Mouse (Mus musculus) brain, embryonic 18.5 days (tissue): ENCODE results near the gene Fut1.

Experiments used
- DNase-seq: peaks from one replicate; pipeline ENCODE4 v3.0.0-alpha.2; 2012; ENCODE audit warnings: low read depth, low spot score

Fut1 gene

DNA sequence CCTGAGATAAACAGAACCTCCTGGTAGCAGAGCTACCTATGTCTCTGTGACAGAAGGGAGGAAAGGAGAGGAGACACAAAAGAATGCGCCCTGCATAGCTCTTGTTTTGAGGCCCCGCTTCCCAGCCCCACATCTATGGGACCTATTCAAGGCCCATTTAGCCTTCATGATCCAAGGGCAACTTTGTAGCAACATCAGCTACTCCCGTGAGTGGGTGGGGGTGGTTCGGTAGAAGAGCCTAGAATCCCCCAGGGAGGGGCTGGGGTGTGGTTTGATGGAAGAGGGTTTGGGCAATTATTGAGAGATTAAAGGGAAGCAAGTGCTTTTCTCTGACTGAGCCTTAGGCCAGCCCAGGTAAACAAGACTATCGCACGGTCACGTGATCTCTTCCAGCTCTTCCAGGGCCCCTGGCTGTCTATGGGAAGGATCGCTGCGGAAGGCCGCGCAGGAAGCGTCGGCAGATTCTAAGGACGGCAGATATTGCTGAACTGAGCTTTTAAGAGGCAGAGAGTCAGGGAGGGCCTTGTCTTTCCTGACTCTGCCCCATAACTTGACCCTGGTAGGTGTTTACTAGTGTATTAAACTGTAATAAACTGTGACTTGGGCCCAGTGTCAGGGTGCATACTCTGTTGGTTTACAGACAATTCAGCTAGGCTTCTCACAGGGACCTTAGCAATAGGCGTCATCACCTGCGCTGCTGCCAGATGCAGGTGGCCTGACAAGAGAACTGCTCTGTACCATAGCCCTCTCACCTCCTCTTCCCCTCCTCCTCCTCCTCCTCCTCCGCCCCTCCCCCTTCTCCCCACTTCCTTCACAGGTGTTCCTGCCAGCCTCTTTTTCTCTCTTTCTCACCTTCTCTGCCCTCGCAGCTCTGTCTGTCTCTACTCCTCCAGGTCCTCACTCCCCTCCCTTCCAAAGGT, 17.9 kb upstream of the Fut1 start:
- DNase-seq: no peak

DNA sequence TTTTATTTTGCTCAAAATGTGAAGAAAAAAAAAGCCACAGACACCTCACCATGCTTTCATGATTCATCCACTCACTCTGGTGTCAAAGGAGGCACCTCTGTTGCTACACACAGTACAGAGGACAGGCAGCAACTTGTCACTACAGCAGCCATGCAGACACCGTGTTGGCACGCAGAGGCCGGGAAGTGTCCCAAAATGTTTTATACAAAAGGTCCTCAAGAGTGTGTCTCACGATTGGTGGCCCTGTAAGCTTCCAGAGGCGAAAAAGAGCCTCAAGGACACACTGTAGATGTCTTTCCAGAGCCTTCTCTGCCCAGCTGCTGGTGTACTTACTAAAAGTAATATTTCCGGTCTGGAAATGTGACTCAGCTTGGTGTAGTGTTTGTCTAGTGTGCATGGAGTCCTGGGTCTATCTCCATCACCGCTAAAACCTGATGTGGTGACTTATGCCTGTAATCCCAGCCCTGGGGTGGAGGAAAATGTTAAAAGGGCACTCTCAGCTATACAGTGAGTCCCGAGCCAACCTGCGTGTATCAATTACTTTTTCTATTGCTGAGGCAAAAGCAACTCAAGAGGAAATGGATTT, 11.3 kb upstream of the Fut1 start:
- no peak for DNase-seq

DNA sequence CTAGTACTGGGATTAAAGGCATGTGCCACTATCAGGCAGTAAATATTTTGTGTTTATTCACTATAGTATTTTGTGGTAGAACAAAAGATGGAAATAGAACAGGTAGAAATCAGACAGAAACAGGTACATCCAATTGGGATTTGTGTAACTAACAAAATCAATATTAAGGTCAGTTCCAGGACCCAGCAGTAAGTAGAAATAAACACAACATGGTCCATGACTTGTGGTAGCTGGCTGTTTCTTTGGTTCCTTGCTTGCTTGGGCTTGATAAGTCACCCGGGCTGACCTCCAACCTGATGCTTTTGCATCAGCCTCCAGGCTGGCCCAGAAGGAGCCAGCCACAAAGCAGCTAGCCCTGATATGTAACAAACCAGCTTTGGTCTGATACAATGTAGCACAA, 7.6 kb upstream of the Fut1 start:
- DNase-seq: no peak

DNA sequence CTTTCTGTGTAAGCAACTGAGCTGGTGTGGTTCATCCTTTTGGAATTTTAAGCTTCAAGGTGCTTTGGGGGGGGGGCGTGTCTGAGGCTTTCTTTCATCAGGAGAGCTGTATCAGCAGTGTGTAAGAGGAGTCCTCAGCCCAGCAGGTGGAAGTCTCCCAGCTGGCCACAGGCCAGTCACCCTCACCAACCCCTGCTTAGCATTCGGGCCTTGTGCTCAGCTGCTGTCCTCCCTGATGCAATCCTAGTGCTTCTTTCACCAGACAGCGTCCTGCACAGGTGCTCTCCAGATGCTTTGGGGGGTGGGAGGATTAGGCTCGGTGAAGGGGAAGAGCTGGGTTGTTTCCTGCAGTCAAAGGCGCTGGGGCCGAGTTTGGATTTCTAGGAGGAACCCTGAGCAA, 812 bp upstream of the Fut1 start:
- no peak for DNase-seq

DNA sequence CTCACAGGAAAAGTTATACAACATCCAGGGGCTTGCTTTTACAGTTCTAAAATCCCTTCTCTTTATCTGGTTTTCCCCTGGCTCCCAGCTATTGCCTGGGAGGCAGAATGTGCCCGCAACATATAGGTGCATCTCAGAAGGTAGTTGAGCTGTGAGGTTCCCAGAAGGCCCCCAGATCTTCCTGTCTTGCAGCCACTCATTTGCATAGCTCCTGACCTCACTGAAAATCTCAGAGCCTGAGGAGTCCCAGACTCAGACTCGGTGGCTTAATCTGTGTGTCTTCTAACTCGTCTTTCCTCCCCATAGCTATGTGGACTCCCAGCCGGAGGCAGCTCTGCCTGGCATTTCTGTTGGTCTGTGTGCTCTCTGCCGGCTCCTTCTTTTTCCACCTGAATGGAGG, 1.2 kb downstream of the Fut1 start:
- no peak for DNase-seq

DNA sequence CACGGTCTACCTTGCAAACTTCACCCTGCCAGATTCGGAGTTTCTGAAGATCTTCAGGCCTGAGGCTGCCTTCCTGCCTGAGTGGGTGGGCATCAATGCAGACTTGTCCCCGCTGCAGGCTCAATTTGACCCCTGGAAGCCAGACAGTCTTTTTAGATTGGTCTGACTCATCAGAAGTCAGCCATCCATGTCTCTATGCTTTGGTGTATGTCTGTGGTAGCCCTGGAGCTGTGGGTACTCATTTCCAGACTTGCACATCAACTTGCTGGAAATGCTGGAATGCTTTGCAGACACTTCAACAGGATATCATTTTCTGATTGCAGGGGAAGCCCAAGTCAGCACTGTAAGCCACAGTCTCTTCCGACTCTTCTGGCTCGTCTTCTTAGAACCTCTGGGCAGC, 2.5 kb downstream of the Fut1 start:
- no peak for DNase-seq

DNA sequence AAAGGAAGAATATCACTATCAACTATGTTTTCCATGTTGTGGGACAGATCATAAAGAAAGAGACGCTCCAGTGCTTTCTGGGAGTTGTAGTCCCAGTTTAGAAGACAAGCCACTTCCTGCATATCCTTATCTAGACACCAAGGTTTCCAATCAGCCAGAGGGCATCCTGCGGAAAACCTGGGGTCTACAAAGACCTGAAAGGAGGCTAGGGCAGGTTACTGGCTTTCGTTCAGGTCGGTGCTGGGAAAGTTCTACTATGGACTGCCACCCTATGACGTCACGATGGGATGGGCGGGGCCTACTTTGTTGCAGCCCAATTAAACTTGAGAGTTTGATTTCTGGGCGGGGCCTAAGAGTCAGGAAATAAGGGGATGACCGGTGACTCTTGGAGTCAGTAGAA, 4.4 kb downstream of the Fut1 start, which contains the start of gene Izumo1:
TSS of gene Izumo1 (plus strand) at position 369 of the 400 bp plus-strand sequence.
- no peak for DNase-seq

DNA sequence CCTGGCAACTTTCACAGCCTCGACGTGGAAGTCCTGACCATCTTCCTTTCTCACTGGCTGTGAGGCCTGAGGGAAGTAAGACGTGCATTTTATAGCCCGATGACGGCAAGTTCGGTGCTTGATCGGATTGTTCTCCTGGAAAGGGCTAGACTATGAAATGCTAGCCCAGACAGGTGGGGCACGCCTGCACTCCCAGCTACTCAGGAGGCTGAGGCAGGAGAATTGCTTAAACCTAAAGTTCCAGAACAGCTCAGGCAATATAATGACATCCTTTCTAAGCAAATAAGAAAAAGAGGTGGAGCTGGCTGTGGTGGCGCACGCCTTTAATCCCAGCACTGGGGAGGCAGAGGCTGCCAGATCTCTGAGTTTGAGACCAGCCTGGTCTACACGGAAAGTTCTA, 6.4 kb downstream of the Fut1 start:
- no peak for DNase-seq

DNA sequence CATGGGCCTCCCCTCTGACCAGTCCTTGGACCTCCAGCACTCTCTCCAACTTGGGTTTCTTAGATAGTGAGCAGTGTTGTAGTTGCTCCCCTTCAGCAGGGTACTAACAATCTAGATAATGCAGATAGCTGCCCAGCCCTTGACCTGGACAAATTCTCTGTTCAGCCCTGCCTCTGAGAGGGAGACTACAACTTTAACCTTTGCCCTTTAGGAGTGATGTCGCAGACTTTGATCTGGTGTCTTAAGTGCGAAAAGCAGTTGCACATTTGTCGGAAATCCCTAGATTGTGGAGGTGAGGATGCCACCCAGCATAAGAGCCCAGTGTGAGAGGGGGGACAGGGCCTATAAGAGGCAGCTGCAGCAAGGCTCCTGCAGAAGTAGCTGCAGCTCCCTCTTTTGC, 7.6 kb downstream of the Fut1 start:
- DNase-seq: no peak

DNA sequence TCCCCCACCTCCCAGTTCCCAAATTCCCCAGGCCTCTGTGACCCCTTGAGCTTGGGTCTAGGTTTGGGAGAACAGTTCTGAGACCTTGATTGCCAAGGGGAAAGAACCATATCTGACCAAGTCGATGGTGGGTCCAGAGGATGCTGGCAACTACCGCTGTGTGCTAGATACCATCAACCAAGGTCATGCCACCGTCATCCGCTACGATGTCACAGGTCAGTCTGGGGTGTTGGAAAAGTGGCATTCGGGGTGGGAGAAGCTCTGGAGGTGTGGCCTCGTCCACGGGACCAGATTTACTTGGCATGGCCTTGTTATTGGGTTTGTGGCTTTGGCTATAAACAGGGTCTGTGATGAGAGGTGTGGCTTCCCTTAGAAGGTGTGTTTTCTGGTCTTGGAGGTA, 8.4 kb downstream of the Fut1 start:
- DNase-seq: no peak

DNA sequence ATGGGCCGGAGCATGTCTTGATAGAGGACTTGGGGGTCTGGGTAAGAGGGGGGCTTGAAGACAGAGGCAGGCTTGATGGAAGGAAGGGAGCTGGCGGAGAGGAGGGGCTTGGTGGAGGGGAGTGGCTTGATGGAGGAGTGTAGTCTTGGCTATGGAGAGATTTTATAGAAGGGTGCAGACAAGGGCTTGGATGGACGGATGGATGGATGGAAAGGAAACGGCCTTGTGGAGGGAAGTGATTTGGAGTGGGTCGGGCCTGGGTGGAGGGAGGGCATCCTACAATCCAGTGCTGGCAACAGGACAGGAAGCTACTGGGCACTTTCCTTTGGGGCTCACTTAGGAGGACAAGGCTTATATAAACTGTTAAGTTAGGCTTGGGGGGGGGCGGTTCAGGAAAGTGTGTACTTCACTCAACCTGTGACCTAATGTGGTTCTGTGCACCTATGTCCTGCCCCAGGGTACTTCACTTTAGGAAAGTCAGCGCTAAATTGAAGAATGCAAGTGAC, 9.5 kb downstream of the Fut1 start:
- no peak for DNase-seq

DNA sequence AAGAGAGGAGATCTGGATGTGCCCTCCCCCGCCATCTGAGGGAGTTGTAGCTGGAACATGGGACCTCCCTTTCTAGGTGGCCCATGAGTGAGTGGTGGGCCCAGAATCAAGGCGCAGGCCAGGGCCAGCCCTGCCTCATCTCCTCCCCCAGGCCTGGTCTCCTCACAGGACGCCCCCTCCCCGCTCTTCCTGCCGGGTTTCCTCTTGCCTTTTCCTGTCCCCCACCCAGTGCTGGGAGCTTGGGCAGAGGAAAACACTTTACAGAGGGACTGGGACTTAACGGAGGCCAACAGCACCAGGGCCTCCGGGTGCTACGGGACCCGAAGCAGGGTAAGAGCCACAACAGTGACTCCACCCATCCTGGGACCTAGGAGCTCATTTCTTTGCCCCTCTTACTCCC, 10.2 kb downstream of the Fut1 start, which contains the start of gene Rasip1:
TSS of gene Rasip1 (plus strand) at position 228 of the 400 bp plus-strand sequence.
- DNase-seq: no peak

DNA sequence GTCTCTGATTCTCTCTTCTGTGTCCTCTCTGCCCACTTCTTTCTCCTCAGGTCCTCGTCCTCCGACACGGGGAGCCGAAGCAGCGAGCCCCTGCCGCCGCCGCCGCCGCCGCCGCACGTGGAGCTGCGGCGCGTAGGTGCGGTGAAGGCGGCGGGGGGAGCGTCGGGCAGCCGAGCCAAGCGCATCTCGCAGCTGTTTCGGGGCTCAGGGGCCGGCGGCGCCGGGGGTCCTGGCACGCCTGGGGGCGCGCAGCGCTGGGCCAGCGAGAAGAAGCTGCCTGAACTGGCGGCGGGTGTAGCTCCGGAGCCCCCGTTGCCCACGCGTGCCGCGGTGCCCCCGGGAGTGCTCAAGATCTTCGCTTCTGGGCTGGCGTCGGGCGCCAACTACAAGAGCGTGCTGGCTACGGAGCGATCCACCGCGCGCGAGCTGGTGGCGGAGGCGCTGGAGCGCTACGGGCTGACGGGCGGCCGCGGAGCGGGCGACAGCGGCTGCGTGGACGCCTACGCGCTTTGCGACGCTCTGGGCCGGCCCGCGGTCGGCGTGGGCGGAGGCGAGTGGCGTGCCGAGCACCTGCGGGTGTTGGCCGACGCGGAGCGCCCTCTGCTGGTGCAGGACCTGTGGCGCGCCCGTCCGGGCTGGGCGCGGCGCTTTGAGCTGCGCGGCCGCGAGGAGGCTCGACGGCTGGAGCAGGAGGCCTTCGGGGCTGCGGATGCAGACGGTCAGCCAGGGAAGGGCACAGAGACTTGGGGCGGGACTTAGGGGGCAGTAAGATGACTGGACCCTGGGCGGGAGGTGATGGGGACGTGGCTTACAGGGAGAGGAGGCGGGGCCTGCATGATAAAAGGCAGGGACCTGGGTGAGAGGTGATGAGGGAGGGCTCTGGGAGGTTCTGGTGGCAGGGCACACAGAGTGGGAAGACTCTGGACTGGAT, 11.5 kb downstream of the Fut1 start:
- peak; percentile 52 for DNase-seq

DNA sequence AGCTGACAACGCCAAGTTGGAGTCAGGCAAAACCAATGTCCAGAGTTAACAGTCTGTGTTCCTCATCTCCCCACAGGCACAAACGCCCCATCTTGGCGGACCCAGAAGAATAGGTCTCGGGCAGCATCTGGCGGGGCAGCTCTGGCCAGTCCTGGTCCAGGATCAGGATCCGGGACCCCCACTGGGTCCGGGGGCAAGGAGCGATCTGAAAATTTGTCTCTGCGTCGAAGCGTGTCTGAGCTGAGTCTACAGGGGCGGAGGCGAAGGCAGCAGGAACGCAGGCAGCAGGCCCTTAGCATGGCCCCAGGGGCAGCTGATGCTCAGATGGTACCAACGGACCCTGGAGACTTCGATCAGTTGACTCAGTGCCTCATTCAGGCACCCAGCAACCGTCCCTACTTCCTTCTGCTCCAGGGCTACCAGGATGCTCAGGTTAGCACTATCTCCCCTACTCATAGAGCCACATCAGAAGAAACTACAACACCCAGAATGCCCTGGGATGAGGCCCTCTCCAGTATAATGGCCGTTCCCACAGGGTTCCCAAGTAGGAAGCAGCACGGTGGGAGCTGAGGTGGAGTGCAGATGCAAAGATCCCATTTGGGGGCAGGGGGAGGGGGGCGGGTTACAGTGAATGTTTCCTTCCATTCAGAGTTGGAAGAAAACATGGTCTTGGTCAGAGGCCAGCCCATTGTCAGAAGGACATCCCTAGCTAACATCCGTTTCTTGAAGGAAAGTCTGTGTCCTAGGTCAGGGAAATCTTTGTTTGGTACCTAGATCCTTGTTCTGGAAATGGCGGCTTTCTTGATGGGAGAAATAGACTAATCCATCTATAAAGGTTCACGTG, 13.2 kb downstream of the Fut1 start:
- DNase-seq: no peak

DNA sequence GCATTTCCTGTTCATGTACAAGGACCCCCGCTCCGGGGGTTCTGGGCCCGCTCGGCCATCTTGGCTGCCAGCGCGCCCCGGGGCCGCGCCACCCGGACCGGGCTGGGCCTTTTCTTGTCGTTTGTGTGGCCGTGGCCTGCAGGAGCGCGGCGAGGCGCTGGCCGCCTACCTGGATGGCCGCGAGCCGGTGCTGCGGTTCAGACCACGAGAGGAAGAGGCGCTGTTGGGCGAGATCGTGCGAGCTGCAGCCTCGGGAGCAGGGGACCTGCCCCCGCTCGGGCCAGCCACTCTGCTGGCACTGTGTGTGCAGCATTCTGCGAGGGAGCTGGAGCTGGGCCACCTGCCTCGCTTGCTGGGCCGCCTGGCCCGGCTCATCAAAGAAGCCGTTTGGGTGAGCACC, 15.4 kb downstream of the Fut1 start:
- no peak for DNase-seq

DNA sequence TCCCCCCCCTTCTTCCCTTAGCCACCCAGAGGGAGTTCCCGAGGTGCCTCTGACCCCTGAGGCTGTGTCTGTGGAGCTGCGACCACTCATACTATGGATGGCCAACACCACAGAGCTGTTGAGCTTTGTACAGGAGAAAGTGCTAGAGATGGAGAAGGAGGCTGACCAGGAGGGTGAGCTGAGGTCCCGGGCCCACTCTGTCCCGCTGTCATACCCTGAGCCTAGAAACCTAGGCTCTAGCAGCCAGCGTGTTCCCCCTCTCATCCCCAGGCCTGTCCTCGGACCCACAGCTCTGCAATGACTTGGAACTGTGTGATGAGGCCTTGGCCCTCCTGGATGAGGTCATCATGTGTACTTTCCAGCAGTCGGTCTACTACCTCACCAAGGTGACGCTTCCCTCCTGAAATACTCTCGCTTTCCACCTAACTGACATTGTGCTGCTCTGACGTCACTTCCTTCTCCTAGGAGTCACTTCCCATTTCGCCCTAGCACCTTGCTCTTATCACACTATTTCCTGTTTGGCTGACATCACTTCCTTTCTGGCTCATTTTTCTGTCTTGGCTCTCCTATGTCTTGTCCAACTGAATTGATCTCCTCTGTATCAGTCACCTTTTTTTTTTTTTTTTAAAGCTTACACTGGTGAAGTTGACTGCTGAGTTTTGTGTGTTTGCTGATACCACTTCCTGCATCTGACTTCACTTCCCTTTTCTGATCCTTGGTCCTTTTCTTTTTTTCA, 18.0 kb downstream of the Fut1 start:
- DNase-seq: no peak

DNA sequence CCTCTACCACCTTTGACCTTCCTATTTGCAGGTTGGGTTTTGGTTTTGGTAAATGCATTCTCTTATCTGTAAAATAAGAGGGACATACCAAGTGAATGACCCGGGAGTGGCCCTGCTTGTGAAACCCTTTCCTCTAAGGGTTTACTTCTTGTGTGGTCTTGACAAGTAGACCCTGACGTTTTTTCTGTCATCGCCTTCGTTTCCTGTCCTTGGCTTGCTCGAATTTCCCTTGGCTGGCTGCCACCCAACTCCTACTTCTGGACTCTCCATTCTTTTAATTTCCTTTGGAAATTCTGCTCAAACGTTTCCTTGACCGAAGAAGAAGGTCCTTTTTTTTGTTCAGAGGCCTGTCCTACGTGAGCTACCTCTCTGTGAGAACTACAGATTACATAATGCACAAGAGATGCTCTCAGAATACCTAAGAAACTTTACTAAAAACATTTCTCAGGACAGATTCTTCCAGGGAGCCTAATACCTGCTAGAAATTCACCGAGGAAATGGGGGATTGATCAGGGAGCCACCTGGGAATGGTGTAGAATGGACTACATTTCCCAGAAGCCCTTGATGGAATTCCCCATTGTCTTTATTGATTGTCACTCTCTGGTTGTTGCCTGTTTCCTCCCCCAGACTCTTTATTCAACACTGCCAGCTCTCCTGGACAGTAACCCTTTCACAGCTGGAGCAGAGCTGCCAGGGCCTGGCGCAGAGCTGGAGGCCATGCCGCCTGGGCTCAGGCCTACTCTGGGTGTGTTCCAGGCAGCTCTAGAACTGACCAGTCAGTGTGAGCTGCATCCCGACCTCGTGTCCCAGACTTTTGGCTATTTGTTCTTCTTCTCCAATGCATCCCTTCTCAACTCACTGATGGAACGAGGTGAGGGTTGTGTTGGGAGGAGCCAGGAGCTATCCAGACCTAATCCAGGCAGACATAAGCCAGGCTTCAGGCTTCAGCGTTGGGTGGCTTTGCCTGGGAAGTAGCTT, 18.9 kb downstream of the Fut1 start:
- DNase-seq: no peak

DNA sequence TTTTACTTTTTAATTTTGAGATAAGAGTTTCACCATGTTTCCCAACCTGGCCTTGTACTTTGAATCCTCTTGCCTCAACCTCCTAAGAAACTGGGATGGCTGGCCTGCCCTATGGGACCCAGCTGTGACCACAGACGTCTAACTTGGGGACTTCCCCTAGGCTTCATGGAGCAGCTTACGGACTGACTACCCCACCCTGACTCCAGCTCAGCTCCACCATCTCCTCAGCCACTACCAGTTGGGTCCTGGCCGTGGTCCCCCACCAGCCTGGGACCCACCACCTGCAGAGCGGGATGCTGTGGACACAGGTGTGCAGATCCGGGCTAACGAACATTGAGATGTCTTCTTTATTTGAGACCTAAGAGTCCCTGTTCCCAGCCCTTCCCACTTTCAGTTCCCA, 20.6 kb downstream of the Fut1 start:
- no peak for DNase-seq
